Mouse (Mus musculus): ENCODE data around the gene Ncapd2.

GRCm38 (mm10) chr6:125230571-125230970 lies 39.1 kb upstream of the Ncapd2 start:
- TF ChIP-seq POLR2A (IDR thresholded peaks at IDR 0.05; ENCODE audit: low read depth, low read length) (no peak), CTCF (IDR thresholded peaks at IDR 0.05; ENCODE audit: extremely low read depth, insufficient read depth, insufficient read length, insufficient replicate concordance) (no peak)

Data from spleen, adult 2 months (tissue).